Mouse (Mus musculus): ENCODE data around the gene Pef1. TPM values are rescaled to one million over a fixed set of nuclear protein-coding genes. Genes with fewer than 3 reads are reported as not detected.
A peak's percentile ranks its signal among the peaks of the same experiment; 100 is the strongest.

Gene Pef1
- polyA plus RNA-seq, 1 experiment from 2014 or later = 90.9 TPM

- no peak for ATAC-seq (ENCODE audit: low FRiP score, low TSS enrichment)
- H3K4me1 ChIP-seq (ENCODE audit: insufficient read depth, low read length) = peaks cover 9% of the 10 kb centered on the region
- H3K4me2 ChIP-seq (replicated peaks; ENCODE audit: low read depth, low read length) = no peak overlapping the region
- H3K36me3 ChIP-seq (ENCODE audit: insufficient read depth, low read length) = 0 out of 2 replicates have a peak, but pooled peaks cover 4% of the 10 kb centered on the region
- H3K27ac ChIP-seq (ENCODE audit: low read length) = no peak overlapping the region
- H3K9ac ChIP-seq (replicated peaks; ENCODE audit: low read length) = no peak overlapping the region
- no peaks in the 10 kb centered on the region for H3K27me3 ChIP-seq (ENCODE audit: insufficient read depth, low read length)
- WGBS = 83% methylated on average over 7 of the region's 7 CpGs
- no peak overlapping the region for H3K4me3 ChIP-seq (ENCODE audit: low read length)
- H3K9me3 ChIP-seq (ENCODE audit: low read length) = no peaks in the 10 kb centered on the region
Observed at GRCm38 (mm10) chr4:130110091-130110490, 7.7 kb downstream of the Pef1 start.

DNA sequence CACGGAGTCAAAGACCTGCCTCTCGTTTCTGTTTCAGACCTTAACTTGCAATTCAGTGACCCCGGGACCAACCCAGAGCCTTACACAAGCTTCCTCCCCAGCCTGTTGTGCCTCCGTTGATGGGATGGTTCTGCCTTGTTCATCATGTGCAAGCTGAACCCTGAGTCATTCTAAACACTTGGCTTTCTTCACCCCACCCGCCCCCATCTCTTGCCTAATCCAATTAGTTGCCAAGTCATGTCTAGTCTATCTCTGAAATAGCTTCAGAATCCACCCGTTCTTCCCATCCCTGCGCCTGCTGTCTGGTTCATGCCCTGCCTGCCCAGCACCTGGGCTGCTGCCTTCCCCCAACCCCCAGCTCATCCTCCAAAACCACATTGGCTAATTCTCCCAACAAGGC is 9.9 kb downstream of the Pef1 start:
- H3K36me3 ChIP-seq (ENCODE audit: insufficient read depth, low read length) = peaks cover 4% of the 10 kb centered on the region; the same call in 1 of the 2 replicates
- no peak overlapping the region for H3K4me2 ChIP-seq (replicated peaks; ENCODE audit: low read depth, low read length)
- 75% methylated on average over 7 of the region's 7 CpGs for WGBS

GRCm38 (mm10) chr4:130112732-130113131 is 10.4 kb downstream of the Pef1 start:
- Histone ChIP-seq H3K4me2 (replicated peaks; ENCODE audit: low read depth, low read length) (no peak overlapping the region), H3K9me3 (ENCODE audit: low read length) (no peaks in the 10 kb centered on the region), H3K27me3 (ENCODE audit: insufficient read depth, low read length) (no peaks in the 10 kb centered on the region), H3K9ac (replicated peaks; ENCODE audit: low read length) (no peak overlapping the region), H3K27ac (ENCODE audit: low read length) (no peak overlapping the region), H3K36me3 (ENCODE audit: insufficient read depth, low read length) (peaks cover 4% of the 10 kb centered on the region; the same call in 1 of the 2 replicates), H3K4me1 (ENCODE audit: insufficient read depth, low read length) (peaks cover 8% of the 10 kb centered on the region), H3K4me3 (ENCODE audit: low read length) (no peak overlapping the region)
- 97% methylated on average over 1 of the region's 1 CpGs for WGBS
- no peak for ATAC-seq (ENCODE audit: low FRiP score, low TSS enrichment)

More for the DNA sequence above, 9.9 kb downstream of the Pef1 start:
- H3K9ac ChIP-seq (replicated peaks; ENCODE audit: low read length) = no peak overlapping the region
- no peak overlapping the region for H3K4me3 ChIP-seq (ENCODE audit: low read length)
- no peak overlapping the region for H3K27ac ChIP-seq (ENCODE audit: low read length)
- H3K4me1 ChIP-seq (ENCODE audit: insufficient read depth, low read length) = peaks cover 8% of the 10 kb centered on the region
- no peak for ATAC-seq (ENCODE audit: low FRiP score, low TSS enrichment)
- no peaks in the 10 kb centered on the region for H3K9me3 ChIP-seq (ENCODE audit: low read length)
- H3K27me3 ChIP-seq (ENCODE audit: insufficient read depth, low read length) = no peaks in the 10 kb centered on the region

GRCm38 (mm10) chr4:130120752-130121151 is 18.4 kb downstream of the Pef1 start:
- Histone ChIP-seq H3K36me3 (ENCODE audit: insufficient read depth, low read length) (peaks cover 34% of the 10 kb centered on the region), H3K27me3 (ENCODE audit: insufficient read depth, low read length) (no peaks in the 10 kb centered on the region), H3K9ac (replicated peaks; ENCODE audit: low read length) (no peak overlapping the region), H3K4me1 (ENCODE audit: insufficient read depth, low read length) (no peaks in the 10 kb centered on the region), H3K4me2 (replicated peaks; ENCODE audit: low read depth, low read length) (no peak overlapping the region), H3K27ac (ENCODE audit: low read length) (no peak overlapping the region), H3K4me3 (ENCODE audit: low read length) (no peak overlapping the region), H3K9me3 (ENCODE audit: low read length) (no peaks in the 10 kb centered on the region)
- 84% methylated on average over 4 of the region's 4 CpGs for WGBS
- ATAC-seq (ENCODE audit: low FRiP score, low TSS enrichment) = no peak

GRCm38 (mm10) chr4:130121560-130121959 is 19.2 kb downstream of the Pef1 start:
- peak; percentile 49; the same call in 1 of the 2 replicates for ATAC-seq (ENCODE audit: low FRiP score, low TSS enrichment)
- Histone ChIP-seq H3K9me3 (ENCODE audit: low read length) (no peaks in the 10 kb centered on the region), H3K36me3 (ENCODE audit: insufficient read depth, low read length) (peaks cover 40% of the 10 kb centered on the region), H3K27ac (ENCODE audit: low read length) (no peak overlapping the region), H3K4me2 (replicated peaks; ENCODE audit: low read depth, low read length) (no peak overlapping the region), H3K27me3 (ENCODE audit: insufficient read depth, low read length) (no peaks in the 10 kb centered on the region), H3K4me3 (ENCODE audit: low read length) (no peak overlapping the region), H3K4me1 (ENCODE audit: insufficient read depth, low read length) (no peaks in the 10 kb centered on the region), H3K9ac (replicated peaks; ENCODE audit: low read length) (no peak overlapping the region)
- 54% methylated on average over 8 of the region's 8 CpGs for WGBS

- H3K4me3 ChIP-seq (ENCODE audit: low read length) = no peak overlapping the region
- WGBS = 82% methylated on average over 5 of the region's 5 CpGs
- no peaks in the 10 kb centered on the region for H3K27me3 ChIP-seq (ENCODE audit: insufficient read depth, low read length)
- H3K9ac ChIP-seq (replicated peaks; ENCODE audit: low read length) = no peak overlapping the region
- no peak overlapping the region for H3K27ac ChIP-seq (ENCODE audit: low read length)
- H3K9me3 ChIP-seq (ENCODE audit: low read length) = no peaks in the 10 kb centered on the region
- no peak; the same call in 1 of the 2 replicates for ATAC-seq (ENCODE audit: low FRiP score, low TSS enrichment)
- H3K36me3 ChIP-seq (ENCODE audit: insufficient read depth, low read length) = peaks cover 52% of the 10 kb centered on the region
- no peak overlapping the region for H3K4me2 ChIP-seq (replicated peaks; ENCODE audit: low read depth, low read length)
- H3K4me1 ChIP-seq (ENCODE audit: insufficient read depth, low read length) = no peaks in the 10 kb centered on the region
Observed at GRCm38 (mm10) chr4:130123020-130123419, 20.7 kb downstream of the Pef1 start.

GRCm38 (mm10) chr4:130124110-130124509 is 21.8 kb downstream of the Pef1 start:
- no peak for ATAC-seq (ENCODE audit: low FRiP score, low TSS enrichment)
- no peaks in the 10 kb centered on the region for H3K27me3 ChIP-seq (ENCODE audit: insufficient read depth, low read length)
- 91% methylated on average over 4 of the region's 4 CpGs for WGBS
- peaks cover 52% of the 10 kb centered on the region for H3K36me3 ChIP-seq (ENCODE audit: insufficient read depth, low read length)
- no peak overlapping the region for H3K4me2 ChIP-seq (replicated peaks; ENCODE audit: low read depth, low read length)
- no peaks in the 10 kb centered on the region for H3K9me3 ChIP-seq (ENCODE audit: low read length)
- no peak overlapping the region for H3K4me3 ChIP-seq (ENCODE audit: low read length)
- no peak overlapping the region for H3K9ac ChIP-seq (replicated peaks; ENCODE audit: low read length)
- H3K4me1 ChIP-seq (ENCODE audit: insufficient read depth, low read length) = no peaks in the 10 kb centered on the region
- no peak overlapping the region for H3K27ac ChIP-seq (ENCODE audit: low read length)

- no peaks in the 10 kb centered on the region for H3K4me1 ChIP-seq (ENCODE audit: insufficient read depth, low read length)
- H3K27ac ChIP-seq (ENCODE audit: low read length) = no peak overlapping the region
- 83% methylated on average over 6 of the region's 6 CpGs for WGBS
- peaks cover 52% of the 10 kb centered on the region for H3K36me3 ChIP-seq (ENCODE audit: insufficient read depth, low read length)
- no peaks in the 10 kb centered on the region for H3K9me3 ChIP-seq (ENCODE audit: low read length)
- no peak for ATAC-seq (ENCODE audit: low FRiP score, low TSS enrichment)
- H3K4me3 ChIP-seq (ENCODE audit: low read length) = no peak overlapping the region
- H3K27me3 ChIP-seq (ENCODE audit: insufficient read depth, low read length) = no peaks in the 10 kb centered on the region
- H3K9ac ChIP-seq (replicated peaks; ENCODE audit: low read length) = no peak overlapping the region
- no peak overlapping the region for H3K4me2 ChIP-seq (replicated peaks; ENCODE audit: low read depth, low read length)
Observed at GRCm38 (mm10) chr4:130125164-130125563, 22.8 kb downstream of the Pef1 start.

GRCm38 (mm10) chr4:130125935-130126334 is 23.6 kb downstream of the Pef1 start:
- Histone ChIP-seq H3K36me3 (ENCODE audit: insufficient read depth, low read length) (peaks cover 52% of the 10 kb centered on the region), H3K9ac (replicated peaks; ENCODE audit: low read length) (no peak overlapping the region), H3K4me1 (ENCODE audit: insufficient read depth, low read length) (peaks cover 7% of the 10 kb centered on the region; the same call in 1 of the 2 replicates), H3K4me3 (ENCODE audit: low read length) (no peak overlapping the region), H3K4me2 (replicated peaks; ENCODE audit: low read depth, low read length) (no peak overlapping the region), H3K9me3 (ENCODE audit: low read length) (no peaks in the 10 kb centered on the region), H3K27ac (ENCODE audit: low read length) (no peak overlapping the region), H3K27me3 (ENCODE audit: insufficient read depth, low read length) (no peaks in the 10 kb centered on the region)
- 67% methylated on average over 5 of the region's 5 CpGs for WGBS
- ATAC-seq (ENCODE audit: low FRiP score, low TSS enrichment) = no peak

DNA sequence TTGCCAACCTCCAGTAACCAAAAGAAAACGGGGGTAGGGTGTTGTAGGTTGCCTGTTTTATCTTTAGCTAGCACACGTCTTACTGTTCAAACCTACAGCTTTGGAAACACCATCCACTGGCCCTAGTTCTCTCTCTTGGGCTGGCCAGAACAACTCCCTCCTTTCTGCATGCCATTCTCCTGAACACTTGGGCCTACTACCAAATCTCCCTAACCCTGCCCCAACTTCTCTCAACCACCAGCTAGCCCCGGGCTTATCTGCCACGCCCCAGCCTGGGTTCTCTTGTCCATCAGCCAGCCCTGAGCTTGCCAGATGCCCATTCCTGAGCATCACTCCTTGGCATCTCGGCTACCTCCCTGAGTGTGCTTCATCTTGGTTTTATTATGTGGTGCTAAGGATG is 26.5 kb downstream of the Pef1 start:
- Histone ChIP-seq H3K4me3 (ENCODE audit: low read length) (no peak overlapping the region), H3K9ac (replicated peaks; ENCODE audit: low read length) (no peak overlapping the region), H3K4me2 (replicated peaks; ENCODE audit: low read depth, low read length) (no peak overlapping the region), H3K9me3 (ENCODE audit: low read length) (no peaks in the 10 kb centered on the region), H3K36me3 (ENCODE audit: insufficient read depth, low read length) (peaks cover 35% of the 10 kb centered on the region), H3K4me1 (ENCODE audit: insufficient read depth, low read length) (peaks cover 7% of the 10 kb centered on the region; the same call in 1 of the 2 replicates), H3K27me3 (ENCODE audit: insufficient read depth, low read length) (no peaks in the 10 kb centered on the region), H3K27ac (ENCODE audit: low read length) (no peak overlapping the region)
- WGBS = 92% methylated on average over 5 of the region's 5 CpGs
- ATAC-seq (ENCODE audit: low FRiP score, low TSS enrichment) = no peak
